Mouse (Mus musculus) myocyte (in vitro differentiated cells): Measurements from ENCODE around the gene Cd151.

ENCODE experiments used
- CEBPB ChIP-seq: IDR thresholded peaks from 2 replicates; pipeline ENCODE4 v1.6.1; 2011; ENCODE audit warnings: mild to moderate bottlenecking, moderate library complexity; ENCODE audit not compliant: poor library complexity, insufficient read depth, severe bottlenecking
- POLR2A ChIP-seq: IDR thresholded peaks from one replicate; pipeline ENCODE4 v1.6.1; 2011; ENCODE audit warnings: low read depth, mild to moderate bottlenecking, control low read depth, moderate library complexity; ENCODE audit not compliant: insufficient read length
- TCF12 ChIP-seq: IDR thresholded peaks from one replicate; pipeline ENCODE4 v1.6.1; 2011; ENCODE audit warnings: mild to moderate bottlenecking, control low read depth; ENCODE audit not compliant: poor library complexity, insufficient read depth, severe bottlenecking

DNA sequence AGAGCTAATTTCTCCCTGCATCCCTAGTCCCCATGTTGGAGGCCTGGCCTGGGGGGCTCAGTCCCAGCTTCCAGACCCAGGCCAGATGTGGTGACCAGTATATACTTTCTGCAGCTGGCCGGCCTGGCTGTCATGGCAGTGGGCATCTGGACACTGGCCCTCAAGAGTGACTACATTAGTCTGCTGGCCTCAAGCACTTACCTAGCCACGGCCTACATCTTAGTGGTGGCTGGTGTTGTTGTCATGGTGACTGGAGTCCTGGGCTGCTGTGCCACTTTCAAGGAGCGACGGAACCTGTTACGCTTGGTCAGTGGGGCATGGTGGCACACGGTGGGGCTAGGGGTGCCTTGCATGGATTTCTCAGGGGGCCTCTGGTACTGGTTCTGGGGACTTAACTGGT is 2.2 kb downstream of the Cd151 start:
- TF ChIP-seq POLR2A (no peak), CEBPB (no peak), TCF12 (no peak)
